Mouse (Mus musculus): ENCODE measurements around the gene Hoxb5.

Gene Hoxb5

GRCm38 (mm10) chr11:96303151-96304099, at the start of gene Hoxb5:
Hoxb5 (plus strand) TSS chr11:96303336.
- peak; percentile 72 for DNase-seq (ENCODE audit: low spot score)

GRCm38 (mm10) chr11:96254221-96254620, 48.9 kb upstream of the Hoxb5 start:
- DNase-seq (ENCODE audit: low spot score): no peak

GRCm38 (mm10) chr11:96255111-96255995, 47.8 kb upstream of the Hoxb5 start:
- no peak for DNase-seq (ENCODE audit: low spot score)

- no peak for DNase-seq (ENCODE audit: low spot score)
Measured at GRCm38 (mm10) chr11:96255996-96256445, 47.1 kb upstream of the Hoxb5 start.

- DNase-seq (ENCODE audit: low spot score): no peak
Measured at GRCm38 (mm10) chr11:96257141-96257540, 46.0 kb upstream of the Hoxb5 start.

- DNase-seq (ENCODE audit: low spot score): no peak
Measured at GRCm38 (mm10) chr11:96259038-96259437, 44.1 kb upstream of the Hoxb5 start.

- no peak for DNase-seq (ENCODE audit: low spot score)
Measured at GRCm38 (mm10) chr11:96259511-96259910, 43.6 kb upstream of the Hoxb5 start.

GRCm38 (mm10) chr11:96260310-96260970, 42.7 kb upstream of the Hoxb5 start:
- no peak for DNase-seq (ENCODE audit: low spot score)

GRCm38 (mm10) chr11:96261323-96261890, 41.7 kb upstream of the Hoxb5 start:
- peak; percentile 79 for DNase-seq (ENCODE audit: low spot score)

- DNase-seq (ENCODE audit: low spot score): no peak
Measured at GRCm38 (mm10) chr11:96262262-96262830, 40.8 kb upstream of the Hoxb5 start.

GRCm38 (mm10) chr11:96263636-96264389, 39.3 kb upstream of the Hoxb5 start:
- no peak for DNase-seq (ENCODE audit: low spot score)

- no peak for DNase-seq (ENCODE audit: low spot score)
Measured at GRCm38 (mm10) chr11:96264390-96265020, 38.6 kb upstream of the Hoxb5 start.

- DNase-seq (ENCODE audit: low spot score): peak; percentile 50
Measured at GRCm38 (mm10) chr11:96265954-96266353, 37.2 kb upstream of the Hoxb5 start.

GRCm38 (mm10) chr11:96267021-96267920, 35.9 kb upstream of the Hoxb5 start:
- no peak for DNase-seq (ENCODE audit: low spot score)

GRCm38 (mm10) chr11:96268031-96268745, 34.9 kb upstream of the Hoxb5 start:
- no peak for DNase-seq (ENCODE audit: low spot score)

GRCm38 (mm10) chr11:96269869-96270268, 33.3 kb upstream of the Hoxb5 start:
- DNase-seq (ENCODE audit: low spot score): peak; percentile 72

GRCm38 (mm10) chr11:96270996-96271540, 32.1 kb upstream of the Hoxb5 start, which contains the start of gene Hoxb9:
Hoxb9 (plus strand) TSS chr11:96271457.
- DNase-seq (ENCODE audit: low spot score): no peak

GRCm38 (mm10) chr11:96271541-96272011, 31.6 kb upstream of the Hoxb5 start:
- DNase-seq (ENCODE audit: low spot score): peak; percentile 45

Data from ovary, postnatal 36 days (tissue).